Mouse (Mus musculus): ENCODE measurements at regions not wholly inside any gene's neighbourhood (a gene's known extent, or its start where the extent isn't known, plus 50 kb on each side); places are given as distances from the start of the nearest gene placed in this dataset.

- Histone ChIP-seq H3K4me1 (ENCODE audit: control insufficient read depth, insufficient read depth, low read length) (peaks cover 74% of the 10 kb centered on the region), H3K9me3 (replicated peaks; ENCODE audit: control insufficient read depth, low read length) (no peaks in the 10 kb centered on the region), H3K4me2 (ENCODE audit: low read depth, low read length) (no peak overlapping the region), H3K27ac (ENCODE audit: low read length) (peak overlapping the region; percentile 83), H3K36me3 (ENCODE audit: control insufficient read depth, insufficient read depth, low read length) (no peaks in the 10 kb centered on the region), H3K4me3 (replicated peaks; ENCODE audit: low read length) (no peak overlapping the region), H3K9ac (ENCODE audit: low read length) (peak overlapping the region; percentile 12; the same call in 1 of the 2 replicates), H3K27me3 (ENCODE audit: control insufficient read depth, insufficient read depth, low read length) (no peaks in the 10 kb centered on the region)
- WGBS, result 54% methylated on average over 17 of the region's 17 CpGs
- peak; percentile 74 for ATAC-seq (ENCODE audit: insufficient read depth, low FRiP score)
These were observed 116.0 kb downstream of the Tomm20 start for GRCm38 (mm10) chr8:126829376-126830241.

DNA sequence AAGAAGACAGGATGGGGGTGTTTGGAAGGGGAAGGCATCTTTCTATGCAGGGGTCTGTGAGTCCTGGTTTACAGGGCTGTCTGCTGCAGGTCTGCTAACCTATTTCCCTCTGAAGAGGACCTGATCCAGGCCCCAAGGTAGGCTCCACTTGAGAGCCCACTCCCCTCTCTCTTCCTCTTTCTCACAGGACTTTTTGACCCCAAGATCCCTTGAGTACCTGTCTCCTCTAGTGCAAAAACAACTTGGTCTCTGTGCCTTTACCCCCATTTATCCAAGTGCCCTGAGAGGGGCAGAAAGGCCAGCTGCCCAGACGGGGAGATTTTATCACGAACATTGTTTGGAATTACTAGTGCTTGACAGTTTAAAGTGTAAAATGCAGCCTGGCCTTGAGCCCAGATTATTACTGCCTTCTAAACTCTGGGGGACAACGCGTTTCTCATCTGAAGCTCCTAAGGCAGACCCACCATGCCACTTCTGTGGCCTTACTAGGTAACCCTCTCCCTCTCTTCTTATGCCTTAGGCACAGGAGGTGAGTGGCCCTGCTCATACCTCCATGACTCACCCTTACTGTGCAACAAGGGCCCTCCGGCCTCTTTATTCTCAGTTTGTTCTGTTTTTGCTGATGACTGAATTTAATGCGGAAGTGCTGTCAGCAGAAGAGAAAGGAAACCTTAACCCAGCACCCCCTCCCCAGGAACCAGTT lies 117.8 kb downstream of the Tomm20 start:
- H3K4me2 ChIP-seq (ENCODE audit: low read depth, low read length), result no peak overlapping the region
- H3K9ac ChIP-seq (ENCODE audit: low read length), result peak overlapping the region; percentile 61
- no peaks in the 10 kb centered on the region for H3K36me3 ChIP-seq (ENCODE audit: control insufficient read depth, insufficient read depth, low read length)
- peaks cover 61% of the 10 kb centered on the region for H3K4me1 ChIP-seq (ENCODE audit: control insufficient read depth, insufficient read depth, low read length)
- no peaks in the 10 kb centered on the region for H3K27me3 ChIP-seq (ENCODE audit: control insufficient read depth, insufficient read depth, low read length)
- no peak for ATAC-seq (ENCODE audit: insufficient read depth, low FRiP score)
- 25% methylated on average over 6 of the region's 6 CpGs for WGBS
- H3K4me3 ChIP-seq (replicated peaks; ENCODE audit: low read length), result no peak overlapping the region
- no peaks in the 10 kb centered on the region for H3K9me3 ChIP-seq (replicated peaks; ENCODE audit: control insufficient read depth, low read length)
- peak overlapping the region; percentile 99 for H3K27ac ChIP-seq (ENCODE audit: low read length)

- peak; percentile 84 for ATAC-seq (ENCODE audit: insufficient read depth, low FRiP score)
These were observed 119.0 kb downstream of the Tomm20 start for GRCm38 (mm10) chr8:126826328-126827285.

GRCm38 (mm10) chr8:126825877-126826276 lies 119.8 kb downstream of the Tomm20 start:
- Histone ChIP-seq H3K9me3 (replicated peaks; ENCODE audit: control insufficient read depth, low read length) (no peaks in the 10 kb centered on the region), H3K4me2 (ENCODE audit: low read depth, low read length) (peak overlapping the region; percentile 8; the same call in 1 of the 2 replicates), H3K36me3 (ENCODE audit: control insufficient read depth, insufficient read depth, low read length) (no peaks in the 10 kb centered on the region), H3K27me3 (ENCODE audit: control insufficient read depth, insufficient read depth, low read length) (no peaks in the 10 kb centered on the region), H3K4me3 (replicated peaks; ENCODE audit: low read length) (no peak overlapping the region), H3K9ac (ENCODE audit: low read length) (peak overlapping the region; percentile 59), H3K4me1 (ENCODE audit: control insufficient read depth, insufficient read depth, low read length) (peaks cover 48% of the 10 kb centered on the region), H3K27ac (ENCODE audit: low read length) (peak overlapping the region; percentile 99)
- no peak; the same call in 1 of the 2 replicates for ATAC-seq (ENCODE audit: insufficient read depth, low FRiP score)
- 6% methylated on average over 3 of the region's 3 CpGs for WGBS

More at GRCm38 (mm10) chr8:126826328-126827285, 119.0 kb downstream of the Tomm20 start:
- Histone ChIP-seq H3K4me3 (replicated peaks; ENCODE audit: low read length) (no peak overlapping the region), H3K27me3 (ENCODE audit: control insufficient read depth, insufficient read depth, low read length) (no peaks in the 10 kb centered on the region), H3K9ac (ENCODE audit: low read length) (peak overlapping the region; percentile 66), H3K36me3 (ENCODE audit: control insufficient read depth, insufficient read depth, low read length) (no peaks in the 10 kb centered on the region), H3K4me2 (ENCODE audit: low read depth, low read length) (peak overlapping the region; percentile 8; the same call in 1 of the 2 replicates), H3K4me1 (ENCODE audit: control insufficient read depth, insufficient read depth, low read length) (peaks cover 52% of the 10 kb centered on the region), H3K27ac (ENCODE audit: low read length) (peak overlapping the region; percentile 99), H3K9me3 (replicated peaks; ENCODE audit: control insufficient read depth, low read length) (no peaks in the 10 kb centered on the region)
- WGBS, result 2% methylated on average over 11 of the region's 11 CpGs

GRCm38 (mm10) chr8:126824575-126825208 lies 121.0 kb downstream of the Tomm20 start:
- H3K4me3 ChIP-seq (replicated peaks; ENCODE audit: low read length), result no peak overlapping the region
- H3K27me3 ChIP-seq (ENCODE audit: control insufficient read depth, insufficient read depth, low read length), result no peaks in the 10 kb centered on the region
- H3K4me2 ChIP-seq (ENCODE audit: low read depth, low read length), result no peak overlapping the region
- peaks cover 45% of the 10 kb centered on the region for H3K4me1 ChIP-seq (ENCODE audit: control insufficient read depth, insufficient read depth, low read length)
- no peaks in the 10 kb centered on the region for H3K36me3 ChIP-seq (ENCODE audit: control insufficient read depth, insufficient read depth, low read length)
- H3K27ac ChIP-seq (ENCODE audit: low read length), result peak overlapping the region; percentile 99
- no peaks in the 10 kb centered on the region for H3K9me3 ChIP-seq (replicated peaks; ENCODE audit: control insufficient read depth, low read length)
- 35% methylated on average over 9 of the region's 10 CpGs for WGBS
- ATAC-seq (ENCODE audit: insufficient read depth, low FRiP score), result peak; percentile 49; the same call in 1 of the 2 replicates
- 0 out of 2 replicates have a peak overlapping the region, but pooled peaks have one; percentile 4 for H3K9ac ChIP-seq (ENCODE audit: low read length)

GRCm38 (mm10) chr8:126822269-126822668 lies 123.4 kb downstream of the Tomm20 start:
- no peak overlapping the region for H3K27ac ChIP-seq (ENCODE audit: low read length)
- WGBS, result 91% methylated on average over 4 of the region's 4 CpGs
- no peaks in the 10 kb centered on the region for H3K36me3 ChIP-seq (ENCODE audit: control insufficient read depth, insufficient read depth, low read length)
- H3K4me3 ChIP-seq (replicated peaks; ENCODE audit: low read length), result no peak overlapping the region
- H3K27me3 ChIP-seq (ENCODE audit: control insufficient read depth, insufficient read depth, low read length), result no peaks in the 10 kb centered on the region
- no peak for ATAC-seq (ENCODE audit: insufficient read depth, low FRiP score)
- no peak overlapping the region for H3K9ac ChIP-seq (ENCODE audit: low read length)
- peaks cover 29% of the 10 kb centered on the region for H3K4me1 ChIP-seq (ENCODE audit: control insufficient read depth, insufficient read depth, low read length)
- no peaks in the 10 kb centered on the region for H3K9me3 ChIP-seq (replicated peaks; ENCODE audit: control insufficient read depth, low read length)
- no peak overlapping the region for H3K4me2 ChIP-seq (ENCODE audit: low read depth, low read length)

- ATAC-seq (ENCODE audit: insufficient read depth, low FRiP score), result no peak
- WGBS, result 31% methylated on average over 8 of the region's 8 CpGs
- no peaks in the 10 kb centered on the region for H3K36me3 ChIP-seq (ENCODE audit: control insufficient read depth, insufficient read depth, low read length)
- H3K27me3 ChIP-seq (ENCODE audit: control insufficient read depth, insufficient read depth, low read length), result no peaks in the 10 kb centered on the region
- H3K9me3 ChIP-seq (replicated peaks; ENCODE audit: control insufficient read depth, low read length), result no peaks in the 10 kb centered on the region
- no peak overlapping the region for H3K9ac ChIP-seq (ENCODE audit: low read length)
- no peak overlapping the region for H3K4me2 ChIP-seq (ENCODE audit: low read depth, low read length)
- peak overlapping the region; percentile 7; the same call in 1 of the 2 replicates for H3K27ac ChIP-seq (ENCODE audit: low read length)
- H3K4me3 ChIP-seq (replicated peaks; ENCODE audit: low read length), result no peak overlapping the region
- peaks cover 19% of the 10 kb centered on the region for H3K4me1 ChIP-seq (ENCODE audit: control insufficient read depth, insufficient read depth, low read length)
These were observed 124.4 kb downstream of the Tomm20 start for GRCm38 (mm10) chr8:126821279-126821678.

- H3K9me3 ChIP-seq (replicated peaks; ENCODE audit: control insufficient read depth, low read length), result no peaks in the 10 kb centered on the region
- WGBS, result 95% methylated on average over 2 of the region's 2 CpGs
- H3K4me2 ChIP-seq (ENCODE audit: low read depth, low read length), result no peak overlapping the region
- H3K9ac ChIP-seq (ENCODE audit: low read length), result no peak overlapping the region
- H3K27ac ChIP-seq (ENCODE audit: low read length), result no peak overlapping the region
- no peak overlapping the region for H3K4me3 ChIP-seq (replicated peaks; ENCODE audit: low read length)
- no peaks in the 10 kb centered on the region for H3K27me3 ChIP-seq (ENCODE audit: control insufficient read depth, insufficient read depth, low read length)
- H3K4me1 ChIP-seq (ENCODE audit: control insufficient read depth, insufficient read depth, low read length), result peaks cover 12% of the 10 kb centered on the region
- no peak for ATAC-seq (ENCODE audit: insufficient read depth, low FRiP score)
- H3K36me3 ChIP-seq (ENCODE audit: control insufficient read depth, insufficient read depth, low read length), result no peaks in the 10 kb centered on the region
These were observed 125.1 kb downstream of the Tomm20 start for GRCm38 (mm10) chr8:126820502-126820901.
